Mouse (Mus musculus): Measurements from ENCODE around the gene Slc6a19.
A peak's percentile ranks its signal among the peaks of the same experiment; 100 is the strongest.
"Not testable (repeated sequence)": the region's sequence is repeated elsewhere in the genome, so short reads cannot be mapped to it uniquely, and the experiment has no call there.

Slc6a19 gene

DNA sequence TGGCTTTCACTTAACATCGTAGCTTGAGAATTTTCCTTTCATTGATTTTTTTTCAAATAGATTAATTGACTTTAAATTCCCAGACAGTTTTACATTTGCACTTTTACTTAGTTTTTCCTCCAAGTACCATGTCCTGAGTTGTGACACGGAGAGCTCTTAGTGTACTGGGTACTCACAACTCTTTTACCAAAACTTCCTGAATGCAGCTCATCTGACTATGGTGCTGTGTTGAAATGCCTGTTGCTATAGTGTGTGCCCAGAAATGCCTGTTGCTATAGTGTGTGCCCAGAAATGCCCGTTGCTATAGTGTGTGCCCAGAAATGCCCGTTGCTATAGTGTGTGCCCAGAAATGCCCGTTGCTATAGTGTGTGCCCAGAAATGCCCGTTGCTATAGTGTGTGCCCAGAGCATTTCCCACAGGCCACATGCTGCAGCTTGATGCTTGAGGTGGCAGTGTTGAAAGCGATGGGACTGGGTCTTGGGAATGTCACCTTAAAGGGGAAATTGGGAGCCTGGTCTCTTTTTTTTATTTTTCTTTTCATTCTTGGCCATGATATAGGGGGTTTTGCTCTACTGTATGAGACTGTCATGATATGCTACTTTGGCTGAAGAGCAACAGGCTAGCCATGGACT, at the start of gene Slc6a19:
Slc6a19 (minus strand) TSS at position 172 of the 632 bp plus-strand sequence.
- DNase-seq, result no peak

DNA sequence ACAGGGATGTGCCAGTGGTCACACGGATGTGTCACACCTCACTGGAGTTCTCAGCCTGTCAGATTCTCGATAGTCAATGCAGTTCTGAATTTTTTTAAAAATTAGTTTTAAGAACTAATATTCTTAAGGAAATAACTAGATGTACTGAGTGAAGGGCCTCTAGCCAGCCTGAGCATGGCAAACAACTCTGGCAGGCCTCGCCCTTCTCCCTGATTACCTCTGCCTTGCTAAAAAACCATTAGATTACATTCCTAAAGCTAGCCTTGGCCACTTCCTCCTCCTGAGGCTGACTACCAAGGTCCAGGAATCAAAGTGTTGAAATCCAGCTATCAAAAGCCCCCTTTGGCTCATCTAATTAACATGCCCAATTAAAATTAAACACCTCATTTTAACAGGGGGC, 46.6 kb upstream of the Slc6a19 start:
- DNase-seq, result no peak

- DNase-seq, result peak; percentile 83 to 84
These were observed 45.8 kb upstream of the Slc6a19 start for GRCm38 (mm10) chr13:73750435-73750834.

DNA sequence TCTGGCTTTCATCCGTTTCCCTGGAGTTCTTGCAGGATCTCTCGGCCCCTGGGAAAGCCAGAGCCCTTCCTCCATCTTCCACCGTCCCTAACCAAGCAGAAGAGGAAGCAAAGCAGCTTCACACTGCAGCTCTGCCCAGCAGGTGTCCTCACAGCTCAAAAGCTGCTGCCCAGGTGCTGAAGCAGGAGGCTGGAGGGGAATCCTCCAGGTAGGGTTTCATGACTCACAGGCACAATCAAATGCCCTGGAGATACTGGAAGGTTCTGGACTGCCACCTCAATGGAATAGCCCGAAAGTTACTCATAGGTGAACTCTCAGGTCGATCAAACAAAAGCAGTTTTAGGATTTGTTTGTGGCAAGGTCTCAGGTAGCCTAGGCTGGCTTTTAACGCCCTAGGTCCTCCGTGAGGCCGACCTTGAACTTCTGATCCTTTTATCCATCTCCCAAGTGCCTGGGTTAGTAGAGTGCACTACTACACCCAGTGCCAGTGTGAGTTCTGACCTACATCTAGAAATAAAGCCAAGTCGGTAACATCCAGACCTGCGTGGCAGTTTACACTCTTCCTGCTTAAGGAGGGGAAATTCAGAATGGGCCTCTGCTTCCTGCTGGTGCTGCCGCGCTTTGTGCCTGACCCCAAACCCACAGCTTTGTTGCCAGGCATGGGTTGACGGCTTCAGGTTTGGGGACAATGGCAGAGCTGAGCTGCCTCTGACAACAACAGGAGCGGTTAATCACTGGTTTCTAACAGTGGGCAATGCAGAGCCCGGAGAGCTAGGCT, 44.2 kb upstream of the Slc6a19 start:
- peak in 1 of 2 experiments; percentile 18 for DNase-seq

- DNase-seq, result no peak
These were observed 39.0 kb upstream of the Slc6a19 start for GRCm38 (mm10) chr13:73743662-73744061.

DNA sequence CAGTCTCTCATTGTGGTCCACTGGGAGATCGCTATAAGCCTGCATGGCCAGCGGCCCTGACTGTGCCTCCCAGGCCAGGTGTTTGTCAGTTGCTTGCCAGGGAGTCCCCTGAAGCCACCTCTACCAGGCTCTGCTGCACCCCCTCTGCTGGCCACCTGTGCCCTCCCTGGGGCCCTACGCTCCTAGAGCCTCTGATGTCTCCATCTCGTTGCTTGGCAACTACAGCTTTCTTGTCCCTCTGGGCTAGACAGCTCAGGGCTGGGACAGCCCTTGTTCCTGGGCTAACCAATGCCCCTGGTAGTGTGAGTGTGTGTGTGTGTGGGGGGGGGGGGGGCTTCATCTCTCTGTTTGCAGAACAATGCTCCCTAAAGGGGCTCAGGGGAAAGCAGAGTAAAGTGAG, 38.3 kb upstream of the Slc6a19 start:
- DNase-seq, result no peak

GRCm38 (mm10) chr13:73740399-73740944, 35.8 kb upstream of the Slc6a19 start:
- not testable (repeated sequence) for DNase-seq

DNA sequence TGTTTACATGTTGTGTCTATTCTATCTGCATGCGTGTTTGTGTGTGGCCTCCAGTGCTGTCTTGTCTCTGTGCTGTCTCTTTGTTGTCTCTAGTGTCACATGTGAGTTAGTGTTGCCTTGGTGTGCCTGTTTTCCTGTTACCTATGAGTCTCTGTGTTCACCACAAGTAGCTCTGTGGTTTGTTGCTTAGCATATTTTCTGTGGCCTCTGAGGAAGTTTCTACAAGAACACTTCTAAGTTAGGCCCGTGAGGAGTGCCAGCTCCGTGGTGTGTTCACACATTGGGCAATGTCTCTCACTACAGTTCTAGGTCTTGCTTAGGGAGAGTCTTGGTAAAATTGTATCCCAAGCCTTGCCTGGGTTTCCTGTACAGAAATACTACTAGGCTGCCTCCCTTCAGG, 32.3 kb upstream of the Slc6a19 start:
- DNase-seq, result no peak

GRCm38 (mm10) chr13:73735928-73736327, 31.3 kb upstream of the Slc6a19 start:
- no peak for DNase-seq

DNA sequence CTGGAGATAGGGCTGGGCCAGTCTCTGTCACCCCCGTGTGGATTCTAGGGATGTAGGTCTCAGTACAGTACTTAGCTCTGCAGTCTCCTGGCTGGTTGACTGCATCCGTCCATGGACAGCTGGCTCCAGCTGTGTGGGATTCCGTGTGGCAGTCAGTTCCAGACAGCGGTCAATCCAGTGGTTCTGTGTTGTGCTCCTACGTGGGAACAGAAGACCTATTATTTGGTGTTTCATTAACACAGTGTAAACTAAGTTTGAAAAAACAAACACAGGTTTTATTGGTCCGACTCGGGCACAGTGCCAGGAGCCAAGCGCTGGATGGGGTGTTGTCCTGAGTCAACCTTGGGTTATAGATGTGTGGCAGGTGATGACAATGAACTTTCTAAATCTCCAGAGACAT, 30.6 kb upstream of the Slc6a19 start:
- DNase-seq, result no peak

- DNase-seq, result no peak
These were observed 29.7 kb upstream of the Slc6a19 start for GRCm38 (mm10) chr13:73734379-73734778.

GRCm38 (mm10) chr13:73732742-73733700, 28.4 kb upstream of the Slc6a19 start, which contains the start of gene Slc12a7:
Gene Slc12a7, plus strand, starts transcription at chr13:73733094.
- DNase-seq, result peak; percentile 35 to 44

- no peak for DNase-seq
These were observed 27.6 kb upstream of the Slc6a19 start for GRCm38 (mm10) chr13:73732235-73732634.

GRCm38 (mm10) chr13:73730913-73731312, 26.2 kb upstream of the Slc6a19 start:
- DNase-seq, result no peak

DNA sequence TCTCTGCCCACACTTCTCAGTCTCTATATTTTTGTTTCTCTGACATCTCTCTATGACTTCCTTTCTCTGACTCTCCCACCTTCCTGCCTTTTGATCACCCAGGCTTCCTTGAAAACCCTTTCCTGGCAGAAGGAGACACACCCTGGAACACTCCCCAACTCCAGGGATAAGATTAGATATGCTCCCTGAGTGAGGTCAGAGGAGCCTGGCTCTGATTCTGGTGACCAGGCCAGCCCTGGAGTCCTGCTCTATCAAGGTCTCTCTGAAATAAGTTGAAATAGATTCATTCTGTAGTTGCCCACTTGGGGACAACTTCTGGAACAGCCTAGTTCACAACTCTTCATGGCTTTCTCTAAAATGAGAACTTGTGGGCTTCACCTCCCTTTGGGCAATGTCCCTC, 24.0 kb upstream of the Slc6a19 start:
- DNase-seq, result no peak

DNA sequence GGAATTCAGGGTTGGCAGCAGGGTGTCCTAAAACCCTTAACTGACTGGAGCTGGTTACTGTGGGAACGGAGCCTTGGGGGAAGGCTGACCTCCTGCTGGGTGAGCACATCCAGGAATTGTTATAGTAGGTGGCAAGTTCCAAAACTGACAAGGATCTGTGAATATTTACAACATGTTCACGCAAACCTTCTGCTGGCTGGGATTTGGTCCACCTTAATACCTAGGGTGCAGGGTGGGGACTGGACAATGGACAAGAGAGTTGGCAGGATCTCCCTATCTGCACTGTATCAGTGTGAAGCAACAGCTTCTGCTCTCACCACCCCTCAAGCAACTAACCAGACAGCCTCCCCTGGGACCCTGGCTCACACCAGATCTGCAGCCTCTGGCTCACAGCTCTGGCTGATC, 23.0 kb upstream of the Slc6a19 start:
- DNase-seq, result peak in 1 of 2 experiments; percentile 25

- no peak for DNase-seq
These were observed 20.6 kb upstream of the Slc6a19 start for GRCm38 (mm10) chr13:73725315-73725714.

- peak; percentile 65 to 70 for DNase-seq
These were observed 18.5 kb upstream of the Slc6a19 start for GRCm38 (mm10) chr13:73723081-73723668.

GRCm38 (mm10) chr13:73720241-73720640, 15.6 kb upstream of the Slc6a19 start:
- DNase-seq, result no peak

DNA sequence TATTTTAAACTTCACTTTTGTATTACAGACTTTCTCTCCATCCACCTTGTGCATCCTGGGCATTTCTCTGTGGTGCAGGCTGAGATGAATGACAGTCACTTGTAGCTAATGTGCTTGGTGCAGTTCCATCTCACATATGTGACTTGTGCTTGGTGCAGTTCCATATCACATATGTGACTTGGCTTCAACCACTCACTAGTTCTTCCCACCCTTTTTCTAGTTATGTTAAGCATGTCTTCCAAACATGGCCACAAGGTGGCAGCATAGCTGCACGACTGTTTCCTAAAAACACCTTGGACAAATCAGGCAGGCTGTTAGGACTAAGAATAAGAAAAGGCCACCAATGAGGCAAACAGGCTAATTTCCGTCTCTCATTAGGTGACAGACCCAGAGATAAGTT, 13.6 kb upstream of the Slc6a19 start:
- DNase-seq, result peak; percentile 90 to 93

DNA sequence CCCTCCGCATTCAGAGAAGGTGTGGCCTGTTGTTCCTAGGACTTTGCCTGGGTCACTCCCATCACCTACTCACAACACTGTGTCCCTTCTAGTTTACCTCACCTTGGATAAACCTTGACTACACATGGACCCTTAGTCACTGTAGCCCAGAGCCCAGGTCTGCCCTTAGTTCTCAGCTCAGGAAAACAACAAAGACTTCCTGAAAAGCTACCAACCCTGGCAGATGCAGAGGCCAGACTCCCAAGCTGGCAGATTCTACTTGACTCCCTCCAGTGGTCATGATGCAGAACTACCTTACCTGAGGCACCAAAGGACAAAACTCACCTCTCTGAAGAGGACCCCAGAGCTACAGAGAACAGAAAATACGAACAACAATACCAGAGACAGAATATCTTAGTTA, 9.4 kb upstream of the Slc6a19 start:
- DNase-seq, result peak; percentile 36 to 51

DNA sequence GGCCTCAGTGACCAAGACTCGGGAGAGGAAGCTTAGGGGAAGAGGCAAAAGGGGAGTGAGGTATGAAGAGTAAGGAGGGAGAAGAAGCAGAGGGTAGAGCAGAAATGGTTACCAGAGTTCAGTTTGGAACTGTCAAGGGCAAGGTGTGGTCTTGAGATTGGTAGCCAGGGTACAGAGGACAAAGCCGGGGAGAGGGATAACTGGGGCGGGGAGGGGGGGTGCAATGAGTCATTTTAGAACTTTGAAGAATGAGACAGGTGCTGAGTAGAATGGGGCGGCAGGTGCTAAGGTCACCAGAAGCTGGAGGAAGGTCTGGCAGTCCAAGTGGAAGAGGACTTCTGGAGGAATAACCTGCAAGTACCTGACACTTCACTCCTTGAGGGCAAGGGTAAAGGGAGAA, 8.5 kb upstream of the Slc6a19 start:
- no peak for DNase-seq
